Mouse (Mus musculus) thymus, adult 2 months (tissue): ENCODE results near the gene Cd93. TPM values are rescaled to one million over a fixed set of nuclear protein-coding genes. Genes with fewer than 3 reads are reported as not detected.

Source experiments
- DNase-seq: peaks from one replicate; pipeline ENCODE4 v3.0.0; 2021
- H3K27ac ChIP-seq: fragments of 200-500 bp; 2 replicates; pipeline ENCODE4 v1.5.1; 2012; ENCODE audit warnings: low read length, control low read depth; ENCODE audit not compliant: control insufficient read depth, insufficient read depth
- H3K27me3 ChIP-seq: fragments of 200-500 bp; 2 replicates; pipeline ENCODE4 v1.6.1; 2012; ENCODE audit warnings: mild to moderate bottlenecking, low read length, moderate library complexity, mixed read lengths; ENCODE audit not compliant: control insufficient read depth, insufficient read depth
- H3K36me3 ChIP-seq: fragments of 200-500 bp; 2 replicates; pipeline ENCODE4 v1.6.1; 2012; ENCODE audit warnings: mild to moderate bottlenecking, low read length, moderate library complexity; ENCODE audit not compliant: control insufficient read depth, insufficient read depth
- H3K4me1 ChIP-seq: fragments of 200-500 bp; replicated peaks from 2 replicates; pipeline ENCODE4 v1.6.1; 2012; ENCODE audit warnings: low read length; ENCODE audit not compliant: control insufficient read depth, insufficient read depth
- H3K4me3 ChIP-seq: fragments of 200-500 bp; 2 replicates; pipeline ENCODE4 v1.5.1; 2012; ENCODE audit warnings: mild to moderate bottlenecking, low read length, control low read depth, moderate library complexity; ENCODE audit not compliant: control insufficient read depth, insufficient read depth
- CTCF ChIP-seq: fragments of 200-500 bp; IDR thresholded peaks from 2 replicates; pipeline ENCODE4 v1.5.1; 2012; ENCODE audit warnings: mild to moderate bottlenecking, control low read depth, low read length, moderate library complexity, borderline replicate concordance; ENCODE audit not compliant: control insufficient read depth, poor library complexity, insufficient read depth; ENCODE audit errors: extremely low read depth
- POLR2A ChIP-seq: fragments of 200-500 bp; IDR thresholded peaks from 2 replicates; pipeline ENCODE4 v1.6.1; 2012; ENCODE audit warnings: mild to moderate bottlenecking, low read length, control low read depth, moderate library complexity; ENCODE audit not compliant: control insufficient read depth, poor library complexity, insufficient read depth; ENCODE audit errors: extremely low read depth
- WGBS: fragments of 180-500 bp; shearing (Covaris S2); methylation state at CpG from one replicate; pipeline ENCODE4 v1.1.7; 2018; 5-methylcytosine and 5-hydroxymethylcytosine counted together
- polyA plus RNA-seq: library from polyadenylated mRNA; depleted of rRNA; stranded (reverse); fragments of >200 nt; gene quantifications from 2 replicates; pipeline ENCODE4 v1.2.3, GENCODE M21; 2012

Gene Cd93
- polyA plus RNA-seq, 1 experiment, result 3.6 TPM

- DNase-seq, result no peak
- no peaks in the 10 kb centered on the region for H3K36me3 ChIP-seq
- no peak overlapping the region for H3K4me3 ChIP-seq
- WGBS, result 94% methylated on average over 5 of the region's 5 CpGs
- TF ChIP-seq POLR2A (no peak), CTCF (no peak)
- H3K27ac ChIP-seq, result no peak overlapping the region
- no peaks in the 10 kb centered on the region; the same call in 1 of the 2 replicates for H3K27me3 ChIP-seq
- H3K4me1 ChIP-seq, result peaks cover 3% of the 10 kb centered on the region
Measured at GRCm38 (mm10) chr2:148398901-148399685, 44.3 kb downstream of the Cd93 start.

GRCm38 (mm10) chr2:148397784-148398100, 45.6 kb downstream of the Cd93 start:
- DNase-seq, result no peak
- 81% methylated on average over 1 of the region's 1 CpGs for WGBS
- no peaks in the 10 kb centered on the region for H3K36me3 ChIP-seq
- H3K4me1 ChIP-seq, result peaks cover 3% of the 10 kb centered on the region
- H3K4me3 ChIP-seq, result no peak overlapping the region
- no peaks in the 10 kb centered on the region; the same call in 1 of the 2 replicates for H3K27me3 ChIP-seq
- H3K27ac ChIP-seq, result no peak overlapping the region
- TF ChIP-seq CTCF (no peak), POLR2A (no peak)

GRCm38 (mm10) chr2:148397015-148397783, 46.2 kb downstream of the Cd93 start:
- TF ChIP-seq POLR2A (no peak), CTCF (no peak)
- WGBS, result 18% methylated on average over 11 of the region's 11 CpGs
- no peak overlapping the region for H3K4me3 ChIP-seq

GRCm38 (mm10) chr2:148396209-148396608, 47.2 kb downstream of the Cd93 start:
- Histone ChIP-seq H3K27me3 (no peaks in the 10 kb centered on the region; the same call in 1 of the 2 replicates), H3K27ac (no peak overlapping the region), H3K36me3 (no peaks in the 10 kb centered on the region), H3K4me1 (peaks cover 3% of the 10 kb centered on the region), H3K4me3 (no peak overlapping the region)
- no peak for TF ChIP-seq CTCF
- TF ChIP-seq POLR2A, result no peak
- DNase-seq, result no peak
- WGBS, result 78% methylated on average over 10 of the region's 10 CpGs

More at GRCm38 (mm10) chr2:148397015-148397783, 46.2 kb downstream of the Cd93 start:
- Histone ChIP-seq H3K36me3 (no peaks in the 10 kb centered on the region), H3K27ac (no peak overlapping the region), H3K27me3 (no peaks in the 10 kb centered on the region; the same call in 1 of the 2 replicates), H3K4me1 (peaks cover 3% of the 10 kb centered on the region)
- no peak for DNase-seq

- no peak within 1 kb of the TSS for H3K27ac ChIP-seq
- no peaks in the 10 kb centered on the region for H3K36me3 ChIP-seq
- no peak for TF ChIP-seq CTCF
- no peak for TF ChIP-seq POLR2A
- H3K4me1 ChIP-seq, result peaks cover 3% of the 10 kb centered on the region
- H3K4me3 ChIP-seq, result no peak within 1 kb of the TSS
- 10% methylated on average over 83 of the region's 83 CpGs for WGBS
- DNase-seq, result peak; percentile 10
- H3K27me3 ChIP-seq, result no peaks in the 10 kb centered on the region; the same call in 1 of the 2 replicates
Measured at GRCm38 (mm10) chr2:148395131-148396051, 48.0 kb downstream of the Cd93 start, which contains the start of gene Sstr4. Sstr4 (plus strand) TSS chr2:148395344.

GRCm38 (mm10) chr2:148393846-148394245, 49.5 kb downstream of the Cd93 start:
- no peak for DNase-seq
- no peak for TF ChIP-seq POLR2A
- TF ChIP-seq CTCF, result no peak
- Histone ChIP-seq H3K27ac (no peak overlapping the region), H3K4me1 (peaks cover 3% of the 10 kb centered on the region), H3K27me3 (no peaks in the 10 kb centered on the region; the same call in 1 of the 2 replicates), H3K4me3 (no peak overlapping the region), H3K36me3 (no peaks in the 10 kb centered on the region)
